ENCODE assay signal across 22 mouse cellular contexts in genomic region chr6:96167031-96167430, GRCm38 (mm10). TPM values are rescaled to one million over a fixed set of nuclear protein-coding genes. Genes with fewer than 3 reads are reported as not detected.
"Had no signal": no experiment of that assay in that cellular context is flagged by ENCODE, and none has a peak within 500 bp of the region (broad histone marks: within the 10 kb centered on the region; RNA-seq: fewer than 3 reads in every experiment).

No protein-coding gene starts in this region.

- H3K4me2 ChIP-seq: neural tube, embryonic 13.5 days; neural tube, embryonic 15.5 days; stomach, embryonic 15.5 days had no signal

- DNase-seq: retina, postnatal 1 day; right cerebral cortex, adult 18-20 months; right cerebral cortex, postnatal 14 days; right cerebral cortex, postnatal 25 days; right cerebral cortex, postnatal 4 days; spleen, adult 18-20 months; thymus, adult 18-20 months; thymus, adult 2 months; thymus, postnatal 14 days; thymus, postnatal 25 days; thymus, postnatal 36 days; thymus, postnatal 4 days had no signal

- H3K9me3 ChIP-seq: neural tube, embryonic 13.5 days; neural tube, embryonic 15.5 days; stomach, embryonic 15.5 days had no signal

- H3K36me3 ChIP-seq: neural tube, embryonic 13.5 days; neural tube, embryonic 15.5 days; stomach, embryonic 15.5 days had no signal

- H3K4me1 ChIP-seq: neural tube, embryonic 13.5 days; neural tube, embryonic 15.5 days; stomach, embryonic 15.5 days had no signal

- H3K4me3 ChIP-seq: neural tube, embryonic 13.5 days; neural tube, embryonic 15.5 days; stomach, embryonic 15.5 days had no signal

- H3K27ac ChIP-seq: neural tube, embryonic 13.5 days; neural tube, embryonic 15.5 days; stomach, embryonic 15.5 days; stomach, postnatal 0 days had no signal

- H3K27me3 ChIP-seq: neural tube, embryonic 13.5 days; neural tube, embryonic 15.5 days; stomach, embryonic 15.5 days had no signal

- H3K9ac ChIP-seq: neural tube, embryonic 13.5 days; neural tube, embryonic 15.5 days; stomach, embryonic 15.5 days had no signal

RNA-seq across cellular contexts. Expression of gene 1700123L14Rik, which starts 1.0 kb away (rescaled TPM):
- total RNA-seq: neutrophil, adult 5-6 weeks had no signal
- polyA plus RNA-seq: neural tube, embryonic 13.5 days; small intestine, adult 2 months; spleen, adult 2 months; stomach, embryonic 15.5 days; stomach, postnatal 0 days; thymus, postnatal 0 days; urinary bladder, adult 2 months had no signal

RNA-seq across cellular contexts. Expression of gene Fam19a1, which starts 54.1 kb away (rescaled TPM):
- total RNA-seq: neutrophil, adult 5-6 weeks had no signal
- polyA plus RNA-seq: spleen, adult 2 months; testis, adult 2 months had no signal
